Comparison of ENCODE assay signal across 21 mouse cellular contexts in the genomic region with DNA sequence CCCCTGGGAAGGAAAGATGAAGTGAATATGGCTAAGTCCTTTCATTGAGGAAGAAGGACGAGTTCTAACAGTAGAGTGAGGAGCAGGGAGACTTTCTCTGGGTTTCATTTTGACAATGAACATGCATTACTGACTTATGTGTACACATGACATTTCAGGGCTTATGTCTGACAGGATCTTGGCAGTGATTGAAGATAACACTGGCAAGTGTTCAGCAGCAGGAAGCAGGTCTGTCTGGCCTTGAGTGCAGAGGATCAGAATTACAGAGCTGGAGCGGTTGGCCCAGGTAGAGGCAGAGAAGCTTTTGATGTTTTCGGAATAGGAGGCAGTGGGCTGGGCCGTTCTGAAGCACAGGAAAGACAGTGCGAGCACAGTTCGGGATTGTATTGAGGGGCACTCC. TPM values are rescaled to one million over a fixed set of nuclear protein-coding genes. Genes with fewer than 3 reads are reported as not detected.
DNase-seq lines count a peak whose midpoint lies in the region; ATAC-seq and TF ChIP-seq lines count a peak whose summit lies in the region.
"Had no signal": no experiment of that assay in that cellular context is flagged by ENCODE, and none has a peak within 500 bp of the region (broad histone marks: within the 10 kb centered on the region; RNA-seq: fewer than 3 reads in every experiment).

No protein-coding gene starts in this region.

- H3K4me1 ChIP-seq in heart, embryonic 12.5 days (replicated peaks): peaks cover 51% of the 10 kb centered on the region
- H3K4me1 ChIP-seq in hindbrain, embryonic 10.5 days (replicated peaks): no peaks in the 10 kb centered on the region
- H3K4me1 ChIP-seq: neural tube, embryonic 13.5 days had no signal

- peak overlapping the region; percentile 46; the same call in 1 of the 2 replicates for H3K9ac ChIP-seq in heart, embryonic 12.5 days
- H3K9ac ChIP-seq: embryonic facial prominence, embryonic 13.5 days; liver, postnatal 0 days; neural tube, embryonic 13.5 days had no signal

- TF ChIP-seq CTCF in brain, embryonic 14.5 days (IDR thresholded peaks at IDR 0.05; ENCODE audit: borderline replicate concordance, extremely low read depth, insufficient read depth, insufficient read length): no peak

- H3K27me3 ChIP-seq in heart, embryonic 12.5 days (replicated peaks): no peaks in the 10 kb centered on the region
- no peaks in the 10 kb centered on the region for H3K27me3 ChIP-seq in hindbrain, embryonic 10.5 days (ENCODE audit: insufficient read depth, poor library complexity, severe bottlenecking)
- H3K27me3 ChIP-seq: embryonic facial prominence, embryonic 13.5 days; neural tube, embryonic 13.5 days had no signal

- peak; percentile 48 to 74 for DNase-seq in adrenal gland, adult (ENCODE audit: inconsistent age in 2 of 2, low spot score in 1 of 2)
- no peak for DNase-seq in adrenal gland, postnatal 25 days
- DNase-seq in heart, adult 11 months: no peak
- DNase-seq in 416B (ENCODE audit: low read depth): peak; percentile 32
- peak; percentile 13 for DNase-seq in brain, embryonic 14.5 days (ENCODE audit: low read depth)
- DNase-seq in kidney, adult 18-20 months: no peak
- DNase-seq in hindbrain, embryonic 10.5 days (ENCODE audit: low spot score): no peak
- DNase-seq: cerebellum, adult 8-10 months; gastrocnemius, postnatal 25 days; layer of hippocampus, postnatal 36 days; liver; liver, postnatal 0 days; right cerebral cortex, postnatal 14 days; thymus, postnatal 14 days had no signal

- TF ChIP-seq POLR2A in brain, embryonic 14.5 days (IDR thresholded peaks at IDR 0.05; ENCODE audit: borderline replicate concordance, extremely low read depth, insufficient read depth, insufficient read length, poor library complexity, severe bottlenecking): no peak

- H3K27ac ChIP-seq in heart, embryonic 12.5 days (ENCODE audit: poor library complexity, severe bottlenecking): peak overlapping the region; percentile 7; the same call in 1 of the 2 replicates
- no peak overlapping the region for H3K27ac ChIP-seq in hindbrain, embryonic 10.5 days
- H3K27ac ChIP-seq: embryonic facial prominence, embryonic 13.5 days; forebrain, embryonic 10.5 days; neural tube, embryonic 13.5 days had no signal

- no peak overlapping the region for H3K4me2 ChIP-seq in heart, embryonic 12.5 days
- H3K4me2 ChIP-seq: embryonic facial prominence, embryonic 13.5 days; neural tube, embryonic 13.5 days had no signal

- no peak for ATAC-seq in heart, embryonic 12.5 days (ENCODE audit: insufficient number of reproducible peaks, low FRiP score)
- ATAC-seq: liver, postnatal 0 days had no signal

- WGBS in heart, embryonic 12.5 days: 45% methylated on average over 6 of the region's 6 CpGs
- 85% methylated on average over 6 of the region's 6 CpGs for WGBS in hindbrain, embryonic 10.5 days

- H3K4me3 ChIP-seq in heart, embryonic 12.5 days: no peak overlapping the region
- H3K4me3 ChIP-seq in hindbrain, embryonic 10.5 days: no peak overlapping the region
- H3K4me3 ChIP-seq: embryonic facial prominence, embryonic 13.5 days; forebrain, embryonic 10.5 days; neural tube, embryonic 13.5 days had no signal

- H3K36me3 ChIP-seq in heart, embryonic 12.5 days: peaks cover 9% of the 10 kb centered on the region; the same call in 1 of the 2 replicates
- H3K36me3 ChIP-seq in hindbrain, embryonic 10.5 days: no peaks in the 10 kb centered on the region
- H3K36me3 ChIP-seq: embryonic facial prominence, embryonic 13.5 days; forebrain, embryonic 10.5 days; neural tube, embryonic 13.5 days had no signal

- H3K9me3 ChIP-seq in heart, embryonic 12.5 days (replicated peaks): peaks cover 9% of the 10 kb centered on the region
- peaks cover 7% of the 10 kb centered on the region; the same call in 1 of the 2 replicates for H3K9me3 ChIP-seq in hindbrain, embryonic 10.5 days
- H3K9me3 ChIP-seq: embryonic facial prominence, embryonic 13.5 days had no signal

RNA-seq across cellular contexts. Expression of gene Dapp1, which starts 26.8 kb away (rescaled TPM):
- 3.3 and 6.3 TPM in 2 replicates for total RNA-seq in adrenal gland, postnatal 25 days (2021)
- polyA plus RNA-seq in heart, embryonic 12.5 days (2016; fragmentation: Nextera tagmentation; extraction: Ambion mirVana): 14.8 and 15.1 TPM in 2 replicates
- polyA plus RNA-seq in brain, embryonic 14.5 days (2012; rRNA removed): 1.9 and 2.0 TPM in 2 replicates
- 2.3 and 2.4 TPM in 2 replicates for polyA plus RNA-seq in hindbrain, embryonic 10.5 days (2016; fragmentation: Nextera tagmentation; extraction: Ambion mirVana)

RNA-seq across cellular contexts. Expression of gene 1110002E22Rik, which starts 56.7 kb away (rescaled TPM):
- total RNA-seq in adrenal gland, postnatal 25 days (2021): 0.09 and 0.10 TPM in 2 replicates
- 12.1 and 12.4 TPM in 2 replicates for polyA plus RNA-seq in heart, embryonic 12.5 days (2016; fragmentation: Nextera tagmentation; extraction: Ambion mirVana)
- 0.08 and 0.12 TPM in 2 replicates for polyA plus RNA-seq in brain, embryonic 14.5 days (2012; rRNA removed)
- polyA plus RNA-seq in hindbrain, embryonic 10.5 days (2016; fragmentation: Nextera tagmentation; extraction: Ambion mirVana): 0.04 and 0.18 TPM in 2 replicates
- total RNA-seq: monocyte, adult 5-6 weeks had no signal

RNA-seq across cellular contexts. Expression of gene Gm5105, which starts 59.0 kb away (rescaled TPM):
- total RNA-seq in adrenal gland, postnatal 25 days (2021): not detected in 2 replicates
- polyA plus RNA-seq in heart, embryonic 12.5 days (2016; fragmentation: Nextera tagmentation; extraction: Ambion mirVana): 0.27 and 0.73 TPM in 2 replicates
- 0.04 TPM in 1 of 2 replicates, not detected in the other for polyA plus RNA-seq in brain, embryonic 14.5 days (2012; rRNA removed)
- not detected in 2 replicates for polyA plus RNA-seq in hindbrain, embryonic 10.5 days (2016; fragmentation: Nextera tagmentation; extraction: Ambion mirVana)
- polyA plus RNA-seq: embryonic facial prominence, embryonic 13.5 days; forebrain, embryonic 10.5 days; hindbrain, embryonic 11.5 days; liver, postnatal 0 days; spleen, adult 2 months had no signal

Comparison
In these comparisons a context has a peak if more than half of its experiments do, and no peak if none do; other contexts are left out.
1. DNase-seq: peak in adrenal gland, adult (2 of 2), 416B (single experiment) and brain, embryonic 14.5 days (single experiment); none in adrenal gland, postnatal 25 days (single experiment), heart, adult 11 months (single experiment), kidney, adult 18-20 months (single experiment) and hindbrain, embryonic 10.5 days (single experiment).
2. RNA of gene 1110002E22Rik, which starts 56.7 kb away (polyA plus RNA-seq): 12.1 to 12.4 TPM in heart, embryonic 12.5 days; 0.04 to 0.18 TPM in hindbrain, embryonic 10.5 days and 0.08 to 0.12 TPM in brain, embryonic 14.5 days; every median in the first group is over 10 times any median in the second.